12 mouse cellular contexts compared by ENCODE assay signal in genomic region chr7:15987661-15988356, GRCm38 (mm10). TPM values are rescaled to one million over a fixed set of nuclear protein-coding genes. Genes with fewer than 3 reads are reported as not detected.
A peak's percentile ranks its signal among the peaks of the same experiment; 100 is the strongest.
DNase-seq lines count a peak whose midpoint lies in the region; ATAC-seq and TF ChIP-seq lines count a peak whose summit lies in the region.
"Had no signal": no experiment of that assay in that cellular context is flagged by ENCODE, and none has a peak within 500 bp of the region (broad histone marks: within the 10 kb centered on the region; RNA-seq: fewer than 3 reads in every experiment).

No protein-coding gene starts in this region.

- H3K36me3 ChIP-seq in hindbrain, postnatal 0 days (ENCODE audit: insufficient read depth, low read length) = peaks cover 34% of the 10 kb centered on the region
- peaks cover 74% of the 10 kb centered on the region for H3K36me3 ChIP-seq in hindbrain, embryonic 13.5 days
- peaks cover 27% of the 10 kb centered on the region for H3K36me3 ChIP-seq in lung, embryonic 16.5 days (ENCODE audit: control insufficient read depth, insufficient read depth, low read length)

- no peak overlapping the region for H3K4me3 ChIP-seq in hindbrain, postnatal 0 days (ENCODE audit: low read length)
- H3K4me3 ChIP-seq in hindbrain, embryonic 13.5 days = no peak overlapping the region
- no peak overlapping the region for H3K4me3 ChIP-seq in lung, embryonic 16.5 days (ENCODE audit: low read length)
- H3K4me3 ChIP-seq: heart, adult 2 months had no signal

- no peak overlapping the region for H3K27ac ChIP-seq in hindbrain, postnatal 0 days
- no peak overlapping the region for H3K27ac ChIP-seq in hindbrain, embryonic 13.5 days
- H3K27ac ChIP-seq in lung, embryonic 16.5 days (ENCODE audit: low read length) = no peak overlapping the region
- H3K27ac ChIP-seq: heart, adult 2 months had no signal

- ATAC-seq in hindbrain, postnatal 0 days = peak; percentile 35; the same call in 1 of the 2 replicates
- ATAC-seq in hindbrain, embryonic 13.5 days (ENCODE audit: low FRiP score) = no peak
- ATAC-seq in lung, embryonic 16.5 days (ENCODE audit: low read depth) = peak; percentile 32; the same call in 1 of the 2 replicates
- 0 out of 2 replicates have a peak, but pooled peaks have one; percentile 18 for ATAC-seq in erythroblast, adult 5-6 weeks (replicated peaks; ENCODE audit: low FRiP score, poor library complexity, severe bottlenecking)

- H3K9ac ChIP-seq in hindbrain, postnatal 0 days (replicated peaks; ENCODE audit: low read length) = no peak overlapping the region
- H3K9ac ChIP-seq in hindbrain, embryonic 13.5 days = no peak overlapping the region
- no peak overlapping the region for H3K9ac ChIP-seq in lung, embryonic 16.5 days (ENCODE audit: low read length)

- WGBS in hindbrain, postnatal 0 days = 89% methylated on average over 16 of the region's 16 CpGs
- 97% methylated on average over 16 of the region's 16 CpGs for WGBS in hindbrain, embryonic 13.5 days
- 89% methylated on average over 16 of the region's 16 CpGs for WGBS in lung, embryonic 16.5 days

- no peak overlapping the region for H3K4me2 ChIP-seq in hindbrain, postnatal 0 days (ENCODE audit: low read depth, low read length)
- H3K4me2 ChIP-seq in hindbrain, embryonic 13.5 days = no peak overlapping the region
- H3K4me2 ChIP-seq in lung, embryonic 16.5 days (ENCODE audit: low read depth, low read length) = no peak overlapping the region

- no peaks in the 10 kb centered on the region for H3K9me3 ChIP-seq in hindbrain, postnatal 0 days (ENCODE audit: low read length)
- H3K9me3 ChIP-seq in hindbrain, embryonic 13.5 days = no peaks in the 10 kb centered on the region
- H3K9me3 ChIP-seq in lung, embryonic 16.5 days (ENCODE audit: control insufficient read depth, low read length) = no peaks in the 10 kb centered on the region

- DNase-seq in hindbrain, postnatal 0 days (ENCODE audit: low spot score) = no peak
- no peak for DNase-seq in lung, postnatal 14 days
- DNase-seq in kidney, postnatal 10 days = peak; percentile 54
- no peak for DNase-seq in B cell, adult 2 months
- DNase-seq: cerebellum, adult 9-10 months; heart, adult 2 months; lung, adult 18-20 months; retina, postnatal 1 day; thymus, postnatal 4 days had no signal

- H3K27me3 ChIP-seq in hindbrain, postnatal 0 days (ENCODE audit: insufficient read depth, low read length) = no peaks in the 10 kb centered on the region
- H3K27me3 ChIP-seq in hindbrain, embryonic 13.5 days = no peaks in the 10 kb centered on the region
- no peaks in the 10 kb centered on the region for H3K27me3 ChIP-seq in lung, embryonic 16.5 days (ENCODE audit: control insufficient read depth, insufficient read depth, low read depth, low read length)

- H3K4me1 ChIP-seq in hindbrain, postnatal 0 days (ENCODE audit: insufficient read depth, low read length) = no peaks in the 10 kb centered on the region
- H3K4me1 ChIP-seq in hindbrain, embryonic 13.5 days (replicated peaks) = no peaks in the 10 kb centered on the region
- no peaks in the 10 kb centered on the region for H3K4me1 ChIP-seq in lung, embryonic 16.5 days (replicated peaks; ENCODE audit: control insufficient read depth, insufficient read depth, low read length)

- TF ChIP-seq CTCF in hindbrain, postnatal 0 days (IDR thresholded peaks at IDR 0.05; ENCODE audit: low read depth) = no peak

RNA-seq across cellular contexts. Expression of gene Ehd2, which starts 20.4 kb away (rescaled TPM):
- total RNA-seq in hindbrain, postnatal 0 days (2014; rRNA removed) = 5.0 and 9.5 TPM in 2 replicates
- 4.4 and 5.3 TPM in 2 replicates for polyA plus RNA-seq in hindbrain, postnatal 0 days (2015; fragmentation: Nextera tagmentation; extraction: Ambion mirVana)
- polyA plus RNA-seq in hindbrain, embryonic 13.5 days (2015; fragmentation: Nextera tagmentation; extraction: Ambion mirVana) = 5.2 and 6.4 TPM in 2 replicates
- polyA plus RNA-seq in lung, embryonic 16.5 days (2015; fragmentation: Nextera tagmentation; extraction: Ambion mirVana) = 95.0 and 109 TPM in 2 replicates
- total RNA-seq in erythroblast, adult 5-6 weeks (2015; ENCODE audit: low replicate concordance) = 0.21 and 0.58 TPM in 2 replicates
- 0.09 and 0.14 TPM in 2 replicates for total RNA-seq in erythroblast, adult 5-6 weeks (2017; ENCODE audit: low replicate concordance)

RNA-seq across cellular contexts. Expression of gene Nop53, which starts 41.9 kb away (rescaled TPM):
- total RNA-seq in hindbrain, postnatal 0 days (2014; rRNA removed) = 76.5 and 82.1 TPM in 2 replicates
- polyA plus RNA-seq in hindbrain, postnatal 0 days (2015; fragmentation: Nextera tagmentation; extraction: Ambion mirVana) = 124 and 127 TPM in 2 replicates
- polyA plus RNA-seq in hindbrain, embryonic 13.5 days (2015; fragmentation: Nextera tagmentation; extraction: Ambion mirVana) = 133 and 135 TPM in 2 replicates
- polyA plus RNA-seq in lung, embryonic 16.5 days (2015; fragmentation: Nextera tagmentation; extraction: Ambion mirVana) = 185 and 189 TPM in 2 replicates
- total RNA-seq in erythroblast, adult 5-6 weeks (2015; ENCODE audit: low replicate concordance) = 14.6 and 17.3 TPM in 2 replicates
- 60.2 and 75.8 TPM in 2 replicates for total RNA-seq in erythroblast, adult 5-6 weeks (2017; ENCODE audit: low replicate concordance)

RNA-seq across cellular contexts. Expression of gene Bicra, which starts 59.9 kb away (rescaled TPM):
- total RNA-seq in hindbrain, postnatal 0 days (2014; rRNA removed) = 6.2 and 8.5 TPM in 2 replicates
- polyA plus RNA-seq in hindbrain, postnatal 0 days (2015; fragmentation: Nextera tagmentation; extraction: Ambion mirVana) = 3.4 and 3.8 TPM in 2 replicates
- 8.2 and 8.4 TPM in 2 replicates for polyA plus RNA-seq in hindbrain, embryonic 13.5 days (2015; fragmentation: Nextera tagmentation; extraction: Ambion mirVana)
- polyA plus RNA-seq in lung, embryonic 16.5 days (2015; fragmentation: Nextera tagmentation; extraction: Ambion mirVana) = 5.9 TPM in 2 replicates
- total RNA-seq in erythroblast, adult 5-6 weeks (2015; ENCODE audit: low replicate concordance) = 6.5 and 20.9 TPM in 2 replicates
- 0.14 and 2.2 TPM in 2 replicates for total RNA-seq in erythroblast, adult 5-6 weeks (2017; ENCODE audit: low replicate concordance)

Comparison
In these comparisons a context has a peak if more than half of its experiments do, and no peak if none do; other contexts are left out.
1. RNA of gene Ehd2, which starts 20.4 kb away (polyA plus RNA-seq): 95.0 to 109 TPM in lung, embryonic 16.5 days; 5.2 to 6.4 TPM in hindbrain, embryonic 13.5 days and 4.4 to 5.3 TPM in hindbrain, postnatal 0 days; every median in the first group is over 10 times any median in the second.